Mouse (Mus musculus) ZHBTc4 (cell line): ENCODE data around the gene Zbtb17.

Source experiments
- DNase-seq: peaks from one replicate; pipeline ENCODE4 v3.0.0-alpha.2; 2011; ENCODE audit warnings: low read depth, low spot score

Gene Zbtb17

GRCm38 (mm10) chr4:141458236-141458635 lies 13.8 kb downstream of the Zbtb17 start:
- no peak for DNase-seq

DNA sequence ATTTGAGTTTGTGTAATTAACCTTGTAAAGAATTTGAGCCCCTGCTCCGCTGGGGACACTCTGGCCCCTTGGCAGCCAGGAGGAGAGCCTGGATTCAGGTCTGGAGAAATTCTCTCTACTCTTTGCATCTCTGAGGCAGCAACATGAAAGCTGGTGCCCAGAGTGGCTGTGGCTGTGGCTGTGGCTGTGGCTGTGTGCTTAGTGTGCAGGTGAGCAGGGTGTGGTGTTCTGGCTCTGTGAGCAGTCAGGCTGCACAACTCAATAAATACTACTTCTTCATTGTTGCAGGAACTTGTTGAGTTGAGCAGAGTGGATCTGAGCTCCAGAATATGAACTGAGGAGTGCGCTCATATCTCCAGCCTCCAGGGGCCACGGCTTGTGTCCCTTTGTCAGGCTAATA lies 14.4 kb downstream of the Zbtb17 start:
- DNase-seq = no peak

DNA sequence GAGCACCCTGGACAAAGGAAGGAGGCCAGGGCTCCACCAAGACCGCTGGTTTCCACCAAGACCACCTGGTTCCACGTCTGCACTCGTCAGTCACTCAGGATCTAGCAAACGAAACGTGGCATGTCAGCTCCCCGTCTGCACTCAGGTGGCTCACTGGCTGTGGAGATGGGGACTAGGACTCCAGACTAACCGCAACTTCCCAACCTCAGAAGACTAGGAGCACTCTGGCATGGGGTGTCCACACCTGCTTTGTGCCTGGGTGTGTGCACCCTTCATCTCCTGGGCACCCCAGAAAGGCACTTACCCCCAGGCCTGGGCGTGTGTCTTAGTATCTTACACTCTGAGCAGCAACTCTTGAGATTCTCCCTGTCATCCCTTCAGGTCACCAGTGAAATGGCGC lies 15.3 kb downstream of the Zbtb17 start:
- DNase-seq = no peak

GRCm38 (mm10) chr4:141460481-141460880 lies 16.0 kb downstream of the Zbtb17 start:
- no peak for DNase-seq

DNA sequence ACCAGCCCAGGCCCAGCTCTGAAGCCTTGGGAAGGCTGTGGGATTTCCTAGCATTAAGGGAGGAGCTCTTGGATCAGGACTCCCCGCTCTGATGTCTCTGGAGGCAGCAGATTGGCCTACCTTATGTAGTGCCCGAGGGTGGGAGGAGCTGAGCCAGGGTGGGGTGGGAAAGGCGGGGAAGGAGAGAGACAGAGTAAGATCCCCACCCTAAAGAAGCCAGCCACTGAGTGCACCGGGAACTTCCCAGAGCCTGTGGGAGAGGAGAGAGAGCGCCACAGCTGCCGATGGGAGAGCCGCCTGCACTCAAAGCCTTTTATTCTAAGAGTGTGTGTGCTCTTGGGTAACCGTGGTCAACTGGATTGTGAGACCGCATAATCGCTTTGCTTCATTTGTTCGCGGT lies 16.6 kb downstream of the Zbtb17 start:
- DNase-seq = peak; percentile 63

DNA sequence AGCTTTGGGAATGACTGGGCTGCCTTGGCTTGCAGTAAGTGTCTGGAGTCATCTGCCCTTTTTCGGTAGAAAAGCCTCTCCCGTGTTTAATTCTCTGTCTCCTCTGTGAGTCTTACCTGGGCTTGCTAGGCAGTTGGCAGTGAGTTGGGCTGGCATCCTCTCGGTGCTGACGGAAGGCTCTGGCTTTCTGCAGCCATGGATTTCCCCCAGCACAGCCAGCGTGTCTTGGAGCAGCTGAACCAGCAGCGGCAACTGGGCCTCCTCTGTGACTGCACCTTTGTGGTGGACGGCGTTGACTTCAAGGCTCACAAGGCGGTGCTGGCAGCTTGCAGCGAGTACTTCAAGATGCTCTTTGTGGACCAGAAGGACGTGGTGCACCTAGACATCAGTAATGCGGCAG lies 17.1 kb downstream of the Zbtb17 start:
- DNase-seq = no peak

GRCm38 (mm10) chr4:141463472-141463871 lies 19.0 kb downstream of the Zbtb17 start:
- no peak for DNase-seq

- DNase-seq = peak; percentile 81
Observed at GRCm38 (mm10) chr4:141464722-141465121, 20.3 kb downstream of the Zbtb17 start.

GRCm38 (mm10) chr4:141465512-141466288 lies 21.2 kb downstream of the Zbtb17 start:
- DNase-seq = no peak

DNA sequence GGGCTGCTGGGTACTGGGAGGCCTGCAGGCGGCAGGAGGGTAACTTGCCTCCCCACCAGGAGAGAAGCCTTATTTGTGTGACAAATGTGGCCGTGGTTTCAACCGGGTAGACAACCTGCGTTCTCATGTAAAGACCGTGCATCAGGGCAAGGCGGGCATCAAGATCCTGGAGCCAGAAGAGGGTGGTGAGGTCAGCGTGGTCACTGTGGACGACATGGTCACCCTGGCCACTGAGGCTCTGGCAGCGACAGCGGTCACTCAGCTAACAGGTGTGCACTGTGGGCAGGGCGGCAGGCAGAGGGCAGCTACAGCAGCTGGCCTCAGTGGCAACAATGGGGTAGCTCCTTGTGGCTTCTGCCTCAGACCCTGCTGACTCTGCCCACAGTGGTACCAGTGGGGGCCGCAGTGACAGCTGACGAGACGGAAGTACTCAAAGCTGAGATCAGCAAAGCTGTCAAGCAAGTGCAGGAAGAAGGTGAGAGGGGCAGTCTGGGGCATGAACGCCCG lies 21.9 kb downstream of the Zbtb17 start:
- no peak for DNase-seq

DNA sequence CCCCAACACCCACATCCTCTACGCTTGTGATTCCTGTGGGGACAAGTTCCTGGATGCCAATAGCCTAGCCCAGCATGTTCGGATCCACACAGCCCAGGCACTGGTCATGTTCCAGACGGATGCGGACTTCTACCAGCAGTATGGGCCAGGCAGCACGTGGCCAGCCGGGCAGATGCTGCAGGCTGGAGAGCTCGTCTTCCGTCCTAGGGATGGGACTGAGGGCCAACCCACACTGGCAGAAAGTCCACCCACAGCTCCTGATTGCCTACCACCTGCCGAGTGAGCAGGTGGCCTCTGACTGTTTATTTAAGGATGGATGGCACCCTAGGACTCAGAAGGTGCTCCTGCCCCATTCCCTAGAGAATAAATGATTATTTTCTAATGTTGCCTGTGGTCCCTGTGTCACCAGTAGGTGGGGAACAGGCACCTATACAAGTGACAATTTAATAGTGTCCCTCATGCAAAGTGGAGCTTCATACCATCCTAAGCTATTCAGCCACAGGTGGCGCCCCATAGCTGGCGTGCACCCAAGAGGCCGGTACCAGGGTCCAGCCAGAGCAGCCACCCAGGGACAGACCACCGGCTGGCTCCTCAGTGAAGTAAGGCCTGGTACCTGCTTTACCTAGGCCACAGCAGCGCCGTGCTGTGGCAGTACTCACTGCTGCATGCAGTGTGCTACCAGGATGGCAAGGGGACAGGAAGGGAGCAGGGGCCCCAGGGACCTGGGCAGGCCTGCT lies 22.6 kb downstream of the Zbtb17 start:
- no peak for DNase-seq

- no peak for DNase-seq
Observed at GRCm38 (mm10) chr4:141467581-141467927, 23.1 kb downstream of the Zbtb17 start.

DNA sequence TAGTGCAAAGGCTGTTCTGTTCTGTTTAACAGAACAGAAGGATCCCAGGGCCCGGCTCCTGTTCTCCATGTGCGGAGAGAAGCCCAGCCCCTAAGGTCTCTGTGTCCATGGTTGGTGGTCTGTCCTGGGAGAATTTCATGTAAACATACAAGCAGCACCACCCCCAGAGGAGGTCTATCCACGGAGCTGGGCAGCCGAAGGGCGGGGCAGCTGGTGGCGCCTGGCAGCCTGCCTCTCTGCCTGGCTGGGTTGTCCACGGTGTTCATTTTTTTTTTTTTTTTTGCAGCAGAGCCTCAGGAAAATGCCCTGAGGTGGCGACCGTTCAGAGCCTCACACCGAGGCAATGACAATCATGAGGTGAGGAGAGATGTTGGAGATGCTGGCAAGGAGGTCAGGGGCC lies 24.1 kb downstream of the Zbtb17 start:
- DNase-seq = no peak

GRCm38 (mm10) chr4:141469343-141469742 lies 24.9 kb downstream of the Zbtb17 start:
- DNase-seq = no peak

DNA sequence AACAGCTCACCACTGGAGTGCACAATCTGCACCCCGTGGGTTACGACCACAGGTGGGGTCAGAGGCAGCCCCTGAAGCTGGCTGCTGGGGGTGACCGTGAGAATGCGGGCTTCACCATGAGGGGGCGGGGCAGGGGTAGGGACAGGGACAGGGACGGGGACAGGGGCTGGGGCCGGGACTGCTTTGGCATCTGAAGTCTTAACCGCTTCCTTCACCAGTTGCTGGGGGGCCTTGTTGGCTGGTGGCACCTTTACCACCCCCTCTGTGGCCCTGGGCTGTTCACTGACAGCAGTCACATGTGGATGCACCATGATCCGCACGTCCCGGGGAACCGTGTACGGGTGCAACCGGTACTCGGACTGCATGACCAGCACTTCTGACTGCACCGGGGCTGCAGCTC lies 27.0 kb downstream of the Zbtb17 start:
- no peak for DNase-seq

DNA sequence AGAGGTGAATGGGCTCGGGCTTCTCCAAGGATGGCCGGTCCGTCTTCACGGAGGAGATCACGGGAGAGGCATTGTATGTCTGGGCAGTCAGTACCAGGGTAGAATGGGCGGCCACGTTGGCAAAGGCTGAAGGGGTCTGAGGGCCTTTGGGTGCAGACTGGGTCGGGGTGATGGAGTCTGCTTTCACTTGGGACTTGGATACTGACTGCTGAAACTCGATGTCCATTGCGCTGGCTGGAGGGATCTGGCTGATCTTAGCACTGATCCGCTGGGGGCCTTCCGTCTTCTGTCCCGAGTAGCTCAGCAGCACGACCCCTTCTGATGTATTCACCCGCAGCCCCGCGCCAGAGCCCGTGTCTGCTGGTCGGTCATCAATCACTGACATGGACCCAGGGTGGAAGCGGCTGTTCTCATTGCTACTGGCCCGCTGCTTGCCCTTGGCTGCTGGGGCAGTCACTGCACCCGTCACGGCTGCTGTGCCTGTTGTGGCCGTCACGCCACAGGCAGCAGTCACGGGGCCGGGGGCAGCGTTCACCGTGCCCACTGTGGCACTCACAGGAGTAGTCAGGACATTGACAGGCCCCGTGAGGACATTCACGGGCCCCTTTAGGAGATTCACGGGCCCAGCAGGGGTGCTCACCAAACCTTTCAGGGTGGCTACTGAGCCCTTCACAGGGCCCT lies 28.3 kb downstream of the Zbtb17 start:
- DNase-seq = no peak

- no peak for DNase-seq
Observed at GRCm38 (mm10) chr4:141474431-141474830, 30.0 kb downstream of the Zbtb17 start.

DNA sequence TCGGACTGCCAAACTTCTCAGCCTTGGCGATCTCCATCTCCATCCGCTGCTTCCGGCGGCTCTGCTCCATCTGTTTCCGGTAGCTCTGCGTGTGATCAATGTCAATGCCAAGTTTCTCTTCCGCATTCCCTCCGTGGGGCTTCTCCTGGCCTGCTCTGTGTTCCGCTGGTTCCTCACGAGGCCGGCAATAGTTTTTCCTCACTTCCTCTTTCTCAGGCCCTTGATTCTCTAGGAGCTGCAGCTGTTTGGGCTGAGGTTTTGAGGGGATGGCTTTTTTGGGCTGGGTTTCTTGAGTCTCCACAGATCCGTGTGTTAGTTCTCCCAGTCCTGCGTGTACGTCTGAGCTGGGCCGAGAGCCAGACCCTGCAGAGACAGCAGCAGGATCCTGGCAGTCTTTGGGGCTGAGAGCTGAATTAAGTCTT lies 33.2 kb downstream of the Zbtb17 start:
- DNase-seq = peak; percentile 72

DNA sequence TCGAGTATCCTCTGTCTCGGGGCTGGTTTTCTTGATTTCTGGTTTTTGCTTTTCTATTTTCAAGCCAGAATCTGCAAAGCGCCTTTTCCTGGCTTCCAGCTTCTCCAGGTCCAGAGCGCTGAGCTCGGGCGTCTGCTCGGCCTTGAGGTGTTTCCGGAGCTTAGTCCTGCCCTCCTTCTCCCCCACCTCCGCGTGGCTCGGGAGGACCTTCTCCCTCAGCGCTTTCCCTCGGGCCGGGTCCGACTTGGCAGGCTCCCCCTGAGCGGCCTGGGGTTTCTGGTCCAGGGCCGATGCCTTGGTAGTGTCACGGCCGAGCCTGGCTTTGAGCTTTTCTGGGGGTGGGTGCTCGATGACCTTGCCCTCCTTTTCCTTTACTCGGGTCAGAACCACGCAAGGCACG lies 33.8 kb downstream of the Zbtb17 start:
- no peak for DNase-seq

DNA sequence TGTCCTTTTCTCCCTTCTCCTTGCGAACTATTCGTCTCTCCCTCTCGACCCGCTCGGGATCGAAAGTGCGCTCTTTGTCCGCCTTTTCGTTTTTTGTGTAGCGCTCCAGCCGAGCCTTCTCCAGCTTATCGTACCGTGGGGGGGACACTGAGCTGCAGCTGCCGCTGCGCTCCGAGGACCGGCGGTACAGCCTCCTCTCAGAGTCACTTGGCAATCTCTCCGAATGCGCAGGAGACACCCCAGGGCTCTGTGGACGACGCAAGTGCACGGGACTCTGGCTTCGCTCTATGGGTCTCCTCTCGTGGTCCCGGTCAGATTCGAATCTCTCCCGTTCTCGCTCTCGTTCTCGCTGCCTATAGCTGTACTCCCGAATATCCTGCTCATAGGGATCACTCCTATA lies 34.3 kb downstream of the Zbtb17 start:
- no peak for DNase-seq

- DNase-seq = peak; percentile 72
Observed at GRCm38 (mm10) chr4:141479411-141479810, 35.0 kb downstream of the Zbtb17 start.

GRCm38 (mm10) chr4:141484071-141484470 lies 39.6 kb downstream of the Zbtb17 start:
- no peak for DNase-seq
